Mouse (Mus musculus) cerebellum, adult 2 months (tissue): ENCODE measurements at regions not wholly inside any gene's neighbourhood (a gene's known extent, or its start where the extent isn't known, plus 50 kb on each side); places are given as distances from the start of the nearest gene placed in this dataset.

Source experiments
- CTCF ChIP-seq: fragments of 200-500 bp; IDR thresholded peaks from 2 replicates; pipeline ENCODE4 v1.5.1; 2011; ENCODE audit warnings: low read depth, mild to moderate bottlenecking, control low read depth, low read length, moderate library complexity, borderline replicate concordance; ENCODE audit not compliant: insufficient read depth
- POLR2A ChIP-seq: fragments of 200-500 bp; IDR thresholded peaks from 2 replicates; pipeline ENCODE4 v1.6.1; 2011; ENCODE audit warnings: low read length, control low read depth, borderline replicate concordance; ENCODE audit not compliant: insufficient read depth

- TF ChIP-seq CTCF (no peak), POLR2A (no peak)
These were observed 864.9 kb downstream of the Phf3 start for GRCm38 (mm10) chr1:30008757-30009340.
